Mouse (Mus musculus) embryonic fibroblast, embryonic 13.5 days (primary cell): ENCODE results near the gene Zp1. TPM values are rescaled to one million over a fixed set of nuclear protein-coding genes. Genes with fewer than 3 reads are reported as not detected.

ENCODE experiments used
- H3K27ac ChIP-seq: 2 replicates; pipeline ENCODE4 v1.5.1; 2012; ENCODE audit warnings: low read length, control low read depth, inconsistent platforms; ENCODE audit not compliant: insufficient read depth
- H3K4me1 ChIP-seq: 2 replicates; pipeline ENCODE4 v1.6.1; 2011; ENCODE audit warnings: low read length; ENCODE audit not compliant: control insufficient read depth, insufficient read depth
- H3K4me3 ChIP-seq: 2 replicates; pipeline ENCODE4 v1.5.1; 2011; ENCODE audit warnings: mild to moderate bottlenecking, control low read depth, low read length; ENCODE audit not compliant: insufficient read depth
- CTCF ChIP-seq: IDR thresholded peaks from 2 replicates; pipeline ENCODE4 v1.5.1; 2011; ENCODE audit warnings: mild to moderate bottlenecking, control low read depth, low read length, moderate library complexity, borderline replicate concordance; ENCODE audit not compliant: insufficient read depth
- POLR2A ChIP-seq: IDR thresholded peaks from 2 replicates; pipeline ENCODE4 v1.6.1; 2011; ENCODE audit warnings: low read depth, mild to moderate bottlenecking, control low read depth, low read length, moderate library complexity
- polyA plus RNA-seq: library from polyadenylated mRNA; stranded (reverse); fragments of >200 nt; gene quantifications from 2 replicates; pipeline ENCODE4 v1.2.4, GENCODE M21; 2011; ENCODE audit warnings: low read depth; ENCODE audit not compliant: missing spikeins, insufficient read length

Zp1 gene
- polyA plus RNA-seq, 1 experiment: not detected

GRCm38 (mm10) chr19:10926123-10926621 lies 5.7 kb upstream of the Zp1 start:
- TF ChIP-seq CTCF (no peak), POLR2A (no peak)
- H3K4me3 ChIP-seq: no peak overlapping the region
- H3K27ac ChIP-seq: peak overlapping the region; percentile 24
- peaks cover 11% of the 10 kb centered on the region for H3K4me1 ChIP-seq

GRCm38 (mm10) chr19:10924220-10924619 lies 3.8 kb upstream of the Zp1 start:
- H3K4me1 ChIP-seq: peaks cover 11% of the 10 kb centered on the region
- TF ChIP-seq CTCF (no peak), POLR2A (no peak)
- H3K27ac ChIP-seq: peak overlapping the region; percentile 55
- H3K4me3 ChIP-seq: no peak overlapping the region

- Histone ChIP-seq H3K4me3 (no peak overlapping the region), H3K4me1 (peaks cover 7% of the 10 kb centered on the region; the same call in 1 of the 2 replicates), H3K27ac (no peak overlapping the region)
- TF ChIP-seq CTCF (no peak), POLR2A (no peak)
Observed at GRCm38 (mm10) chr19:10921058-10921457, 626 bp upstream of the Zp1 start.

- H3K27ac ChIP-seq: no peak overlapping the region
- H3K4me3 ChIP-seq: no peak overlapping the region
- TF ChIP-seq CTCF (no peak), POLR2A (no peak)
- H3K4me1 ChIP-seq: no peaks in the 10 kb centered on the region
Observed at GRCm38 (mm10) chr19:10918321-10918991, 2.0 kb downstream of the Zp1 start.

- TF ChIP-seq POLR2A (no peak), CTCF (no peak)
- H3K4me1 ChIP-seq: peaks cover 3% of the 10 kb centered on the region; the same call in 1 of the 2 replicates
- no peak overlapping the region for H3K4me3 ChIP-seq
- H3K27ac ChIP-seq: no peak overlapping the region
Observed at GRCm38 (mm10) chr19:10916506-10916905, 3.9 kb downstream of the Zp1 start.

GRCm38 (mm10) chr19:10914870-10915269 lies 5.6 kb downstream of the Zp1 start:
- TF ChIP-seq POLR2A (no peak), CTCF (no peak)
- H3K4me3 ChIP-seq: no peak overlapping the region
- no peak overlapping the region for H3K27ac ChIP-seq
- H3K4me1 ChIP-seq: peaks cover 5% of the 10 kb centered on the region; the same call in 1 of the 2 replicates

GRCm38 (mm10) chr19:10914291-10914690 lies 6.1 kb downstream of the Zp1 start:
- no peak overlapping the region for H3K4me3 ChIP-seq
- TF ChIP-seq CTCF (no peak), POLR2A (no peak)
- H3K4me1 ChIP-seq: peaks cover 5% of the 10 kb centered on the region; the same call in 1 of the 2 replicates
- no peak overlapping the region for H3K27ac ChIP-seq

GRCm38 (mm10) chr19:10909087-10909721 lies 11.2 kb downstream of the Zp1 start:
- no peak overlapping the region for H3K4me3 ChIP-seq
- peak overlapping the region; percentile 70 for H3K27ac ChIP-seq
- TF ChIP-seq POLR2A: no peak
- no peak for TF ChIP-seq CTCF
- H3K4me1 ChIP-seq: peaks cover 11% of the 10 kb centered on the region

GRCm38 (mm10) chr19:10907891-10908290 lies 12.5 kb downstream of the Zp1 start:
- Histone ChIP-seq H3K4me1 (peaks cover 11% of the 10 kb centered on the region), H3K4me3 (no peak overlapping the region), H3K27ac (peak overlapping the region; percentile 5; the same call in 1 of the 2 replicates)
- TF ChIP-seq CTCF (peak; percentile 77), POLR2A (no peak)

GRCm38 (mm10) chr19:10905728-10906000 lies 14.8 kb downstream of the Zp1 start:
- peaks cover 6% of the 10 kb centered on the region for H3K4me1 ChIP-seq
- no peak overlapping the region for H3K27ac ChIP-seq
- TF ChIP-seq POLR2A (no peak), CTCF (no peak)
- no peak overlapping the region for H3K4me3 ChIP-seq
